Mouse (Mus musculus): Measurements from ENCODE around the gene Slc26a8. TPM values are rescaled to one million over a fixed set of nuclear protein-coding genes. Genes with fewer than 3 reads are reported as not detected.
A peak's percentile ranks its signal among the peaks of the same experiment; 100 is the strongest.

The Slc26a8 gene
- total RNA-seq, 2 experiments from 2014 or later, result 5.4 to 6.4 TPM

DNA sequence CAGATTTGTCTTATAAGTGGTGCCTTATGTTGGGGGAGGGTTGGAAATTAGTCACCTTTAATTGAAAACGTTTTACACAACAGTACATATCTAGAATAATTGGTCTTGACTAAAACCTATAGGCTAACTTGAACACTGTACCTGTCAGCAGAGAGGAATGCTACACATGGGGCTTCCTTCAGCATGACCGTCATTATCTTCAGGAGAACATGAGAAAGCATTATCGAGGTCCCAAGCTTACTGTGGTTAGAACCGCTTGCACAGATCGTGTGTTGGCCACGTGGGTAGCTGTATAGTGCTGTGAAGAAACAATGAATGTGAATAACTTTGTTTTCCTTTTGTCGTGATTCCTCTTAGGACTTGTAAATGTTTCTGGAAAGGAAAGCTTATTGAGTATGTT, 9.8 kb upstream of the Slc26a8 start:
- no peak for DNase-seq (ENCODE audit: low spot score in 2 of 2)

DNA sequence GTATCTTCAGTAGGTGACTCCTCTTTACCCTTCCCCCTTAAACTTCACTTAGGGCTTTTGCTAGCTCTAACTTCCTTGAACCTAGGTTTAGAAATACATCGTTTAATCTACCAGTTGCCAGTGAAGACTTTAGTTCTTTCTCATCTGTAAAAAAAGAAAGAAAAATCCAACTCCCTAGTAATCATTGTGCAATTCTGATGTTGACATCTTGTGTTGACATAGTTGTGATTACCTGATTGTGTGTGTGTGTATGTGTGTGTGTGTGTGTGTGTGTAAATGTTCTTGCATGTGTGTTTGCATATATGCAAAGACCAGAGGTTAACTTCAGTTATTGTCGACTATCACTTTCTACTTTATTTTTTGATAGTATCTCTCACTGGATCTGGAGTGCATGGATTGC, 8.6 kb upstream of the Slc26a8 start:
- no peak for DNase-seq (ENCODE audit: low spot score in 2 of 2)

DNA sequence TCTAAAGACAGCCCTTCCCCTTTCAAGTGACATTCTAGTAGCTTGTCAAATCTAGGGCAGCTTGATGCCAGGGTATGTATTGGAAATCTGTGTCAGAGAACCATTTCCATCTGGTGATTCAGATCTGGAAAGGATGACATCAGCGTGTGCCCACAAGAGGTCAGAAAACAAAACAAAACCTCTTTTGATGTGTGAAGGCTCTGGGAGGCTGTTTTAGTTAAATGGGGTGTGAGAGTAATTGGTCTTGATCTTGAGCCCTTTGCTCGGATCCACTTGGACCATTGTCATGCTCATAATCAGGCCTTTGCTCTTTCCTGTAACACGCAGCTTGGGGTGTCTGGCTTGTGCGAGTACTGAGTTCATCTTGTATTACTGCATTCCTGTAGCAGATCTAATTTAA, 8.2 kb upstream of the Slc26a8 start:
- DNase-seq (ENCODE audit: low spot score in 2 of 2), result peak in 1 of 2 experiments; percentile 46

DNA sequence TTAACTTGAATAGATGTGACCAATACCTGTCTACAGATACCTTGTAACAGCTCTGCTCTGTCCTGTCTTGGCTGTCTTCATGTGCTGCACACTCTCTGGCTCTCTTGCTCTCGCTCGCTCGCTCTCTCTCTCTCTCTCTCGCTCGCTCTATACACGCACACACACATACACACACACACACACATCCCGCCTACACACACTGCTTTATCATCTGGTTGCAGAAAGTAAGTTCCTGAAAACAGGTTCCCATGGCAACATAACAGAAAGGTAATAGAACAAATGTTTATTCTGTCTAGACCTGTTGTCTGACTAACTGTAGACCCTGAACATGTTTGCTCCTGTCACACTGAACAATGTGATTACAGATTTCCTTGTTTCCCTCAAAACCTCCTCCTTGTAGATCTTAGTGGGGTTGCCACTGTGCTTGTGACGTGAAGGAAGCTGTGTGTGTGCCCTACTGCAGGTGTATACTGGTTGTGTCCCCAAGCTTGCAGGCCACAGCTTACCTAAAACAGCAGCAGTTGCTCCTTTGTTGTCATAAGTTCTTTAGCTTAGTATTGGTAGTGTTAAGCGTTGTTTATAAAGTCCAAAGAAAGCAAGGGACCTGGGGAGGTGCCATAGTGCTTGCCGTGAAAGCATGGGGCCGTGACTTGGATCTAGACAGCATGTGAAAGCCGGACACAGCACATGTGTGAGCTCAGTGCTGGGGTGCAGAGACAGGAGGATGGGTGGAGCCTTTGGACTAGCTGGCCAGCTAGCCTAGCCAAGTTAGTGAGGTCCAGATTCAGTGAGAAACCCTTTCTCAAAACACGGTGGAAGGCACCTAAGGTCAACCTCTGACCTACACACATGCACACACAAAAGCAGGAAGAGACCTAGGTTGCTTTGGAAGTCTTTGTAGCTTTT, 7.5 kb upstream of the Slc26a8 start:
- peak in 1 of 2 experiments; percentile 69 for DNase-seq (ENCODE audit: low spot score in 2 of 2)

DNA sequence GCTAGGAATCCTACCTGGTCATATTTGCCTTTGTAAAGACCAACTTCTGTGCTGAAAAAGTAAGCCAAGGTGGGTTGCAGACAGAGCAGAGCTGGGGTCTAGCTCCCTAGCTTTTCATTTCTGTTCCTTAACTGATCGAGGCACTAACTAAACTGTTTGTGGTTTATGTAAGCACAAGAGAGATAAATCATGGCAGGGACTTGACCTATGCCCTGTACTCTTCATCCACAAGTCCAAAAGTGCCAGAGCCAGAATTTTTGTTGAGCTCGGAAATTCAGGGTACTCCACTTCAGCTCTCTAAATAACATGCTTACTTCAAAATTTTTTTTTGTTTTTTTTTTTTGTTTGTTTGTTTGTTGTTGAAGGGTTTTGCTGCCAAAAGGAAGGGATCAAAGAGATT, 6.6 kb upstream of the Slc26a8 start:
- DNase-seq (ENCODE audit: low spot score in 2 of 2), result no peak

DNA sequence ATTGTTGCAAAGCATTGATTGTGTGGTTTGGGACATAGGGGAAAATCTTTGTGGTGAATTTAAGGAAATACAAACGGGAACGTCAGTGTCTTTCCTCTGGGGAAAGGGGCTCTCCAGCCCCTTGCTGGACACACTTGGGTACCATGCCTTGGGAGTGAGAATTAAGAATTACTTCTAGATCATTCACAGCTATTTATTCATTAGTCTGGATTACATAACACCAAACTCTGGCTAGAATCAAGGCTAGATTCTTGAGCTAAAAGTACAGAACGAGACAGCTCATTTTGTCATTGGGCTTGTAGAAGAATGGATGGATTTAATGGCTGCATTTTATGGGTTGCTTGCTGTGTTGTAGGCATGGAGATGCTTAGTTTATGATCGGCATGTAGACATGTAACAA, 4.8 kb upstream of the Slc26a8 start:
- no peak for DNase-seq (ENCODE audit: low spot score in 2 of 2)

DNA sequence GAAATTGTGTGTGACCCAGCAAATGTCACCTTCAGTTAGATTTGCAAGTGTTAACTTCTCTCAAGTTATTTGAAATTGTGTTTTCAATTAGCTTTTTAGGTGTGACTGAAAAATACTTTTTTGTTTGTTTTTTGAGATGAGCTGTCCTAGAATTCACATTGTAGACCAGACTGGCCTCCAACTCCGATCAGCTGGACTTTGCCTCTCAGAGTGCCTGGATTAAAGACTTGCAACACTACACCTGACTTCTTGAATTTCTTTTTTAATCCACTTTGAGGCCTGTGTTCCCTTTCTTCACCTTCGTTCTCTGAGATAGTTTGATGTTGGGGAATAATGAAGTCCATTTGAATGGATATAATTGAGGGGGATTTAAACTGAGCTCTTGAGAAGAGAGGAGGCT, 4.0 kb upstream of the Slc26a8 start:
- no peak for DNase-seq (ENCODE audit: low spot score in 2 of 2)

DNA sequence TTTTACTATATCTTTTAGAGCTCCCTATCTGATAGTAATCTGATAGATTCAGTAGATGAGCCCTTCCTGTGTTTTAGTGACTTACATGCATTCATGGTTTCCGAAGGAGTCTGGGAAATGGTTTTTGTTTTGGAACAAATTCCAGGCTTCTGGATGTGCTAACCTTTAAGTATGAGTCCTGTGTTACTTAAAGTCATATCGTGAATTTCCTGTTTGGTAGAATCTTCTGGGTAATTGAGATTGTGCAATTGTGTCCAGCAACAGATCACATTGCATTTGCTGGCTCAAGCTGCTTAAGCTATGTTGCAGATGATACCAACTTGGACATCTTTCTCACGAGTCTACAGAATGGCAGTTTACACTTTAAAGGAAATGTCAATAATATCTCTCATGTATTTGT, 3.1 kb upstream of the Slc26a8 start:
- no peak for DNase-seq (ENCODE audit: low spot score in 2 of 2)

DNA sequence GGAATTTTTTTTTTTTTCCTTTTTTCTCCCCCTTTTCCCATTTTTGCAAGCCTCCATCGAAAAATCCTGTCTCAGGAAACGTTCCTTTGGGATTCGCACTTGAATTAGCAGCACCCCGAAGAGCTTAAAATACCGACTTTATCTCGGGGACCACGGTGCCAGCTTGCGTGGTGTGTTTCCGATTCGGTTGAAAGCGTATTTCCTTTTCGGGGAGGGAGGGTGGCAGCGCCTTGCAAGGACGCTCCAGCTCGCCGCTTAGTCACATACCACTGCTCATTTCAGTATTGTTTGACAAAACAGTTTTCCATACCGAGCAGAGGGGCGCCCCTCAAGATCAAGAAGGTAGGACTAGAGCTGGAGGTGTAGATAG, 2.3 kb upstream of the Slc26a8 start:
- DNase-seq (ENCODE audit: low spot score in 2 of 2), result peak; percentile 40 to 67

DNA sequence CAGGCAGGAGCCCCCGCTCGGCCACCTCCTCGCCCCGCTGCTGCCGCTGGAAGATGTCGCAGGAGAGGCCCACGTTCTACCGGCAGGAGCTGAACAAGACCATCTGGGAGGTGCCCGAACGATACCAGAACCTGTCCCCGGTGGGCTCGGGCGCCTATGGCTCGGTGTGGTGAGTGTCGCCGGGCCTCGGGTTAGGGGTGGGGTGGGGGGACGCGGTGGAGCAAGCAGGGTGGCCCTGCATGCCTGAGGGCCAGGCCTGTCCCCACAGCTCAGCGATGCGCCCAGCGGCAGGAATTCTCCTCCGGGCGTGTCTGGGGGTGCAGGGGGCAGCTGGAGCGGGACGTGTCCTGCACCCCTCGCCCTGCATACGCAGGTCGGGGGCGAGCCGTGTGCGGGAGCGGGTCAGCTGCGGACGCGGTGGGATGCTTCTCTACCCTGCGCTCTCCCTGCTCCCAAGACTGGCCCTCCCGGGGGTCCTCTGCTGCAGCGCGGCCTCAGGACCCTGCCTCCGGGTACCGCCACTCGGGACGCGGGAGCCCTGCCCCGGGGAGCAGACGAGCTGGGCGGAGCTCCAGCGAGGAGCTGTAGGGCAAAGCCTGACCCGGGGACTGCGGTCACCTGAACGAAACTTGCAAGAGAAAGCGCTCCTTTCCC, 1.8 kb upstream of the Slc26a8 start:
- no peak for DNase-seq (ENCODE audit: low spot score in 2 of 2)

DNA sequence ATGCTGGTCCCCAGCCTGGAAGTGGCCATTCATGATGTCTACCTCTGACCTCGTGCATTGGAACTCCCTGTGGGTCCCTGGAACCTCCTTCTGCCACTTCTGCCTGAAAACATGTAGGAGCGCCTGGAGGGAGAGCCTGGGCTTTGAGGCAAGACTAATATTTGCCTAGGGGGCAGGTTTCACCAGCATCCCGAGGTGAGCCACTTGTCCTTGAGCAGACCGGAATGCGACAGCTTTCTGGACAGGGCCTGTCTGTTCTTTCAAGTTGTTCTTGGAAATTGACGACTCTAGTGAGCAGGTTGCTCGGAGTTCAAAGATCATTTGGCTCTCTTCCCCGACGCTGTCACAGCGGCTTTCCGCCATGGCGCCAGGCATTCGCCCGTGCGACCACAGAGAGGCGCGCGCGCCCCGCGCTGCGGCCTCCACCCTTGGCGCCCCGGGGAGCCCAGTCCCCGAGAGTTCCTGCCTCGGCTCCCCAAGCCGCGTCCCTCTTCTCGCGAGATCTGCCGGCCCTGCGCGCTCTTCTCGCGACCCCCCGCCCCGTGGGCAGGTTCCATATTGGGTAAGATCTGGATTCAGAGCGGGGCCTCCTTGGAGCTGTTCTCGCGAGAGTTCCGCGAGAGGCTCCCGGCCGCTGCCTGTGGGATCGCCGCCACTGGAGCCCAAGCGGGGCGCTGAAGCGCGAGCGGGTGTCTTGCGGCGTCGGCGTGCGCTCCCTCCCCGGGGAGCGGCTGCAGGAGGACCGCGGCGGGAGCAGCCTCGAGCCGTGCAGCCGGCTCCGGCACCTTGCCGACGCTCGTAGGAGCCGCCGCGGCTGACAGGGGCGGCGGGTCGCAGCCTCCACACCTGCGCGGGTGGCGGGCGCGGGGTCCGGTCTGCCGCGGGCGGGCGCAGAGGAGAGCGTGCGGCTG, 998 bp upstream of the Slc26a8 start, which contains the start of gene Mapk14:
Gene Mapk14 (plus strand): TSS at position 554 of the 911 bp plus-strand sequence.
- peak; percentile 99 to 100 for DNase-seq (ENCODE audit: low spot score in 2 of 2)

DNA sequence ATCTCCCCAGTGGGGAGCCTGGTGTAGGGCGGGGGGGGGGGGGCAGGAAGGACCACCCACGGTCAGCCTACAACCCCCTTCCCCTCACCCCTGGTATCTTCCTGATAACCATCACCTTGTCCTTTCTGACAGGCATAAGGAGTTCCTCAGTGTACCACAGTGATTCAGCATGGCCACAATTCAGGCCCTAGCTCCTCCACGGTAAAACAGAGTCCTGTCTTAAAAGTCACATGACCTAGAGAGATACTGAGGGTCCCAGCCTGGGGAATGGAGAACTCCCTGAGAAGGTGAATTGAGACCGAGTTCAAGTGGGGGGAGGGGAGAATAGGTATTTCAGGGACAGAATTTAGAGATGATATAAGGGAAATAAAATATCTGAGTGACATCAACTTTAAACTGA, 2.7 kb downstream of the Slc26a8 start:
- DNase-seq (ENCODE audit: low spot score in 2 of 2), result no peak

DNA sequence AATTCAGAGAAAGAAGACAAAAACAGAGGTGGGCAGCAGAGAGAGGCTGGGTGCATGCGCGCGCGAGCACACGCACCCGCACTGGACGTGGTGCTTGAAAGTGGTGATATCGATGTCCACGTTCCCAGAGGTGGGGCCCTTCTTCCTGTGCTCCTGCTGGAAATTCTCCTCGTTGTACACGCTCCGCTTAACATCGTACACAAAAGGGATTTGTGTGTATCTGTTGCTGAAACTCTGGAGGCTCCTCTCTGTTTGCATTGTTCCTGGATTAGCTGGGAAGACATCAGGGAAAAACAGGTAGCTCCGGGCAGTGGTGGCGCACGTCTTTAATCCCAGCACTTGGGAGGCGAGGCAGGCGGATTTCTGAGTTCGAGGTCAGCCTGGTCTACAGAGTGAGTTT, 5.4 kb downstream of the Slc26a8 start:
- no peak for DNase-seq (ENCODE audit: low spot score in 2 of 2)

DNA sequence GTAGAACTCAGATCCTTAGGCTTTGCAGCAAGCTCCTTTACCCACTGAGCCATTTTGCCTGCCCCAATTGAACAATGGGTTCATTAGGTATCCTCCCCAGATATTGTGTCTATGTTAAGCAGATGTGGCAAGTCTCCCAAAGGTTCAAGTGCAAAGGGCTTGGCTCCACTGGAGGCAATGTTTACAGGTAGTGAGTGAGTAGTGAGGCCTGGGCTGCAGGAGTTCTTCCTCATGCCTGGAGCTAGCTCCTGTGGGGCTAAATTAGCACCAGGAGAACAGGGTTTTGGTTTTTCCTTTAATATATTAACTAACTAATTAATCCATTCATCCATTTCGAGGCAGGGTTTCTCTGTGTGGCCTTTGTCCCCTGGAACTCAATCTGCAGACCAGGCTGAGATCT, 6.4 kb downstream of the Slc26a8 start:
- no peak for DNase-seq (ENCODE audit: low spot score in 2 of 2)

DNA sequence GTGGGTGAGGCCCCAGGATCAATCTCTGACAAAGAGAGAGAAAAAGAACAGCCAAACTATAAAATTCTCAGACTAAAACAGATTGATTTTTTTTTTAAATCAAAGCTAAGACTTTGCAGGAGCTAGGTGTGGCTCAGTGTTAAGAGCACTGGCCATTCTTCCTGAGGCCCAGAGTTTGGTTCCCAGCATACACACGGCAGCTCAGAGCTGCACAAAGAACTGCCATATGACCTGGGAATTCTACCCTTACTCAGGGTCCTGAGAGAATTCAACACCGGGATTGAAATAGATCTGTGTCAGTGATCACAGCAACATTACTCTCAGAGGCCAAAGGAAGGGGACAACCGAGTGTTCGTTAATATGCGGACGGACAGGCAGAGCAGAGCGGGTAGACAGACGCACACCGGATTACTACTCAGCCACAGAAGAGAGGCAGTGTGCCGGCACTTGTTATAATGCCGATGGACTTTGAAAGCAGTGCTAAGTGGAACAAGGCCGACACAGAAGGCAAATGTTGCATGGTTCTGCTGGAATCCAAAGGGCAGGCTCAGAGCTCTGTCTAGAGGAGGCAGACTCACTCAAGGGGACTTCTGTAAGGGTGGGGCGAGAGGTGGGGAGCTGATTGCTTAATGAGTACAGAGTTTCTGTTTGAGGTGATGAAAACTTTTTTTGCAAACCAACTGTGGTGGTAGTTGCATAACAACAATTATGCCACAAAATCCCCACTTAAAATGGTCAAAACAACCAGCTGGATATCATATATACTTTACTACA, 7.5 kb downstream of the Slc26a8 start:
- no peak for DNase-seq (ENCODE audit: low spot score in 2 of 2)

DNA sequence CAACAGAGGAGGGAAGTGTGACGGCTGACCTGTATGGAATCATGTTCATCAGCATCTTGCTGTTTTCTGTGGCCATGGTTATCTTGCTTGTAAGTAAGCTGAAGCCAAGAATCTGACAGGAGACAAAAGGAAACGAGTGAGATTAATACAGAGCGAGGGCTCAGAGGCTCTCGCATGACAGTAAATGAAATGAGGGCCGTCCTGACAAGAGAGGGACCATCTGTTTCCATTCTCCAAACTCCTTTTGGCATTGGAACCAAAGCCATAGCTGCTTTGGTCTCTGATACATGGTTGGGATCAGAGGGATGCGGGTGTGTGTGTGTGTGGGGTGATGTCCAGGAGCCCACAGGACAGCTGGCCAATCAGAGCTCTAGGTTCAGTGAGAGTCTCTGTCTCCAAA, 30.5 kb downstream of the Slc26a8 start:
- DNase-seq (ENCODE audit: low spot score in 2 of 2), result no peak

DNA sequence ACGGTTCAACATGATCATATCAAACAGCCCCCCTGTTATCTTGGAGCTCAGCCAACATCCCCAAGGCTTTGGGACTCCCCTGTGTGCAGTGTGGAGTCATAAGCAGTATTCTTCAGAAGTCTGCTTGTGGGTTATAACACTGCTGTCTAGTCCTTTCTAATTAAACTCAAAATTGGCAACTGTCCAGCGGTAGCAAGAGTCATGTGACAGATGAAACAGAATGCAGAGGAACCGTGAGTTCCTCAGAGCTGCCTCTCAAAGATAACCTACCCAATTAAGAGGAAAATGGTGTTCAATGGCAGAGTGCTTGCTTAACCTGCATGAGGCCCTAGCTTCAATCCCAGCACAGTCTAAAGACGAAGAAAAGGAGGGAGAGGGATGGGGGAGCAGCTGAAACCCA, 32.1 kb downstream of the Slc26a8 start:
- peak in 1 of 2 experiments; percentile 61 for DNase-seq (ENCODE audit: low spot score in 2 of 2)

DNA sequence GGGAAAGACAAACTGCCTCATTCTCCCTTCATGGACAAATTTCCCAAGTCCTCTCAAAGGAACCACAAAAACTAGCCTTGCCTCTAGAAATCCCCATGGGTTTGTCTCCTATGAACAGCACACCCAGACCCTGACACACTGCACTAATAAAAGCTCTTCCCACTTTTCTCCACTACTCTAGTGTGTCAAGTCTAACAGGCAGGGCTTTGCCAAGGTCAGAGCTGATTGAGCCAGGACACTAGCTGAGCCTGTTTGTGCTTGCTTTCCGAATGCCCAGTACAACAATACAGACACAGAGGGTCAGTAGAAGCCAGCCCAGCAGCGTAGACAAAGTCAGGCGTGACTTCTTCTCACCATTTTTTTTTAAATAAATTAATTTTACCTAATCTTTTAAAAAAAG, 39.8 kb downstream of the Slc26a8 start:
- no peak for DNase-seq (ENCODE audit: low spot score in 2 of 2)

DNA sequence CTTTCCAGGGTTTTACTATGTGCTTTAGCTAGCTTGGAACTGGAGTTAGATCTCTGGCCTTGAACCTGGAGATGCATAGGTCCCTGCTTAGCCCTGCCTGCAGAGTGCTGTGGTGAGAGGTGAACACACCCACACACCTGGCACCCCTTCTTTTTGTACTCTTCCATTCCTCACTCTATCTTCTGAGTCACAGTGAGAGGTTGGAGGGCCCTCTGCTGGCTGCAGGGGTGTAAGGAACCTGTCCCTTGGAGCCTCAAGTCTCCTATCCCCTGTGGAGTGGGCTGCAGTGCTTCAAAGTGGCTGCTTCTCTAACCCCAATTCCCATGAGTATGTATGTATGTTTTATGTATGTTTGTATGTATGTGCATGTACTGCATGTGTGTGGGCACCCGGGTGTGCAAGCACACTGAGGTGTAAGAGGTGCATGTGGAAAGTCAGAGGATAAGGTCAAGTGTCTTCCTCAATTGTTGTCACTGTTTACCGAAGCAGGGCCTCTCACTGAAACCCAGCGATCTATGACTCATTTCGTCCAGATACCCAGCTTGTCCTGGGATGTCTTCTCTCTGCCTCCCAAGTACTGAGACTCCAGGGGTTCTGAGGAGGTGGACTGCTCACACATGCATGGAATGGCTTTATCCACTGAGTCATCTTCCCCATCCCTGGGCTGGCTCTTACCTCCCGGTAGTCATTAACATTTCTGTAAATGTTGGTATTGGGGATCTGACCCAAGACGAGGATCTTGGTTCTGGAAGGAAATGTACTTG, 41.2 kb downstream of the Slc26a8 start:
- DNase-seq (ENCODE audit: low spot score in 2 of 2), result peak; percentile 35 to 66

DNA sequence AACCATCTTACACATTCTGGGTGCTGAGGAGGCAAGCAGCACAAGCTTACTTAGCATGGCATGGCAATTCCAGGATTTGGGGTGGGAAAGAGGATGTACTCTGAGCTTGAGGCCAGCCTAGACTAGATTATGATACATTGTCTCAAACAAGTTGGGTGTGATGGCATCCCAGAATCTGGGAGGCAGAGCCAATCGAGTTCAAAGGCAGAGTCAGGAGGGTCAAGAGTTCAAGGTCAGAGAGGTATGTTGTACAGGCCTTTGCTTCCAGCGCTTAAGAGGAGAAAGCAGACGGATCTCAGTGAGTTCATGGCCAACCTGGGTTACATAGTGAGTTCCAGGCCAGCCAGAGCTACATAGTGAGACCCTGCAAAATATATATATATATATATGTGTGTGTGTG, 43.8 kb downstream of the Slc26a8 start:
- DNase-seq (ENCODE audit: low spot score in 2 of 2), result no peak
